9 mouse cellular contexts compared by ENCODE assay signal in genomic region chr15:91709207-91710130, GRCm38 (mm10). TPM values are rescaled to one million over a fixed set of nuclear protein-coding genes. Genes with fewer than 3 reads are reported as not detected.
DNase-seq lines count a peak whose midpoint lies in the region; ATAC-seq lines count a peak whose summit lies in the region.
"Had no signal": no experiment of that assay in that cellular context is flagged by ENCODE, and none has a peak within 500 bp of the region (broad histone marks: within the 10 kb centered on the region; RNA-seq: fewer than 3 reads in every experiment).

No protein-coding gene starts in this region.

- 41% methylated on average over 29 of the region's 29 CpGs for WGBS in intestine, embryonic 16.5 days

- no peak overlapping the region; the same call in 1 of the 2 replicates for H3K9ac ChIP-seq in intestine, embryonic 16.5 days (ENCODE audit: low read depth, low read length)

- no peak overlapping the region for H3K27ac ChIP-seq in intestine, embryonic 16.5 days (ENCODE audit: low read length)

- peak overlapping the region; percentile 37 for H3K4me2 ChIP-seq in intestine, embryonic 16.5 days (ENCODE audit: low read depth, low read length)

- H3K27me3 ChIP-seq in intestine, embryonic 16.5 days (replicated peaks; ENCODE audit: control insufficient read depth, insufficient read depth, low read length) = no peaks in the 10 kb centered on the region
- H3K27me3 ChIP-seq: CH12.LX had no signal

- H3K4me1 ChIP-seq in intestine, embryonic 16.5 days (ENCODE audit: control insufficient read depth, insufficient read depth, low read length) = no peaks in the 10 kb centered on the region

- H3K4me3 ChIP-seq in intestine, embryonic 16.5 days (ENCODE audit: low read length) = peak overlapping the region; percentile 23

- DNase-seq in cerebellum, postnatal 25 days = peak; percentile 26 to 52
- no peak for DNase-seq in cerebellum, adult 8-10 months
- peak; percentile 40 for DNase-seq in right cerebral cortex, adult 18-20 months
- DNase-seq in right cerebral cortex, postnatal 36 days (ENCODE audit: low spot score in 2 of 2) = no peak
- DNase-seq in right cerebral cortex, postnatal 25 days = peak; percentile 12
- no peak for DNase-seq in natural killer cell, adult 2 months (ENCODE audit: low spot score in 2 of 2)

- no peaks in the 10 kb centered on the region for H3K9me3 ChIP-seq in intestine, embryonic 16.5 days (ENCODE audit: control insufficient read depth, low read length)

- no peaks in the 10 kb centered on the region for H3K36me3 ChIP-seq in intestine, embryonic 16.5 days (ENCODE audit: control insufficient read depth, insufficient read depth, low read length)

- no peak for ATAC-seq in intestine, embryonic 16.5 days
- ATAC-seq in megakaryocyte-erythroid progenitor cell, adult 5-6 weeks (replicated peaks; ENCODE audit: low FRiP score, low TSS enrichment, poor library complexity, severe bottlenecking) = no peak

RNA-seq across cellular contexts. Expression of gene Lrrk2, which starts 36.5 kb away (rescaled TPM):
- 1.7 and 1.9 TPM in 2 replicates for polyA plus RNA-seq in intestine, embryonic 16.5 days (2015; fragmentation: Nextera tagmentation; extraction: Ambion mirVana)
- total RNA-seq in megakaryocyte-erythroid progenitor cell, adult 5-6 weeks (2014; fragmentation: Nextera tagmentation) = 0.55 and 0.77 TPM in 2 replicates
- total RNA-seq in megakaryocyte-erythroid progenitor cell, adult 5-6 weeks (2017) = 1.1 and 2.7 TPM in 2 replicates
- total RNA-seq: CH12.LX had no signal

Comparison
In these comparisons a context has a peak if more than half of its experiments do, and no peak if none do; other contexts are left out.
1. DNase-seq: peak in cerebellum, postnatal 25 days (2 of 2), right cerebral cortex, adult 18-20 months (single experiment) and right cerebral cortex, postnatal 25 days (single experiment); none in cerebellum, adult 8-10 months (single experiment), right cerebral cortex, postnatal 36 days (0 of 2) and natural killer cell, adult 2 months (0 of 2).